Mouse (Mus musculus) liver, adult (tissue): ENCODE results near the gene Il1b.

Experiments used
- GATA4 ChIP-seq: IDR thresholded peaks from 2 replicates; pipeline ENCODE4 v1.6.1; 2014; ENCODE audit warnings: mild to moderate bottlenecking, low read length; ENCODE audit not compliant: insufficient replicate concordance

The Il1b gene

DNA sequence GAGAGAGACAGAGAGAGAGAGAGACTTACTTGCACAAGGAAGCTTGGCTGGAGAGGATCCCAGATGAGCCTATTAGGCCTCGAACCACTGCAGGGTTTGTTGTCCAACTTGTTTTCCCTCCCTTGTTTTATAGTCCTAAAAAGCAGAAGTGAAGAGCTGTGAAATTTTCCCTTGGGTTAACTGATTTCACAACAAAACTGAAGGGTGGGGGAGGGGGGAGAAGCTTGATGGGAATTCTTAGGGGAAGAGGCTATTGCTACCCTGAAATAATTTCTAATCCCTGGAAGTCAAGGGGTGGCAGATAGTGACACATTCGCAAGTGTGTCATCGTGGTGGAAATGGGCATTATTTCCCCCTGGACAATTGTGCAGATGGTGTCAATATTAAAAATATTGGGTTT lies at the start of gene Il1b:
Gene Il1b (minus strand): TSS at position 101 of the 400 bp plus-strand sequence.
- TF ChIP-seq GATA4 = no peak

DNA sequence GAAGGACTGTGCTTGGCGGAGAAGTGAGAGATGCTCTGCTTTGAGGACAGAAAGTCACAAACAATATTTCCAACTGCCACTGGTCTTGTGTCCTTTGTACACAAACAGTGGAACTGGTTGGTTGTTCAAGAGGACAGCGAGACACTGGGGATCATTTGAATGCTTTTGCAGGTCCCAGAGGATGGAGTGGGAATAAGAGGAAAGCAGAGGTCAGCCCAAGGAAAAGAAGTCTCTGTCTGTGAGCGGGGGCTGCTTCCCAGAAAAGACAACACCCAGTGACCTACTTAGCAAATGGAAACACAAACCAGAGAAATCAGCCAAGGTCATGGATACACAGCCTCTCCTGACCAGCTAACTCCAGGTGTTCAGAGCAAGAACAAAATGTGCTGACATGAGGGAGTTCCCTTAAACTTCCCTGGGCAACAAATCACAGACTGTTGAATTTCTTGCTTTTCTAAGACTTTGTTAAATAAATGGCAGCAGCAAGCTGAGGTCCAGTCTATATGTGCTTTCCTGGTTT lies 48.5 kb upstream of the Il1b start:
- TF ChIP-seq GATA4 = no peak

DNA sequence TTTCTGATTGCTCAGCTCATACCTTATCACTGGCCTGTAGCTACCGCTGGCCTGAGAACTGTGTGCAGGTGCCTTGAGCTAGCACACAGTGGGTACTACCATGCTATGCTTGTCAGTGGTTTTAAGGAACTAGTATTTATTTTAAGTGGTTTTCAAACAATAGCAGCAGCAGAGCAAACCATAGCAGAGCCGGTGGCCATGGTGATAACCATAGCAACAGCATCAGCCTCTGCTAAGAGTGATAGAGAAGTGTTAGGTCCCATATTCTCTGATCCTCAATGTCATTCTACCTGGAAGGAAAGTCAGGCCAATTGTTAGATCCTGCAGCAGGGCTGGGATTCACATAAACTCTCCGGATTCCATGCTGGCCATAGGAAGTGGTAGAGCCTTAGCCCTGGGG lies 43.7 kb upstream of the Il1b start:
- TF ChIP-seq GATA4 = no peak

DNA sequence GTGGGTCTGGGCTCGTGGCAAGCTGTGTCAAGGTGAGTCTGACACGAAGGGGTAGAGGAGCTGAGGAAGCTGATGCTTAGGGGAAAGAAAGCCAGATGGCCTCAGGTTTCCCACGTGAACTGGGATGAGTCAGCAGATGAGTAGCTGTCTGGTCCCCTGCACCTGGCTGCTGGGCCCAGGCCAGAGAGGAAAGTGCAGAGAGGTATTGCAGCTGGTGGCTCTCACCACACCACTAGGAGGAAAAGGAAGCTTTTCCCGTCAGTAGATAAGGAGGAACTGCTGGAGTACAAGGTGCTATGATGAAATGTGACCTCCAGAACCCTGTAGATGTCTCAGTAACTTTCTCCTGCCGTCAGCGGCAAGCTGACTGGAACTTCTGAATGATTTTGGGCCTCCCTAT lies 42.5 kb upstream of the Il1b start:
- TF ChIP-seq GATA4 = no peak

DNA sequence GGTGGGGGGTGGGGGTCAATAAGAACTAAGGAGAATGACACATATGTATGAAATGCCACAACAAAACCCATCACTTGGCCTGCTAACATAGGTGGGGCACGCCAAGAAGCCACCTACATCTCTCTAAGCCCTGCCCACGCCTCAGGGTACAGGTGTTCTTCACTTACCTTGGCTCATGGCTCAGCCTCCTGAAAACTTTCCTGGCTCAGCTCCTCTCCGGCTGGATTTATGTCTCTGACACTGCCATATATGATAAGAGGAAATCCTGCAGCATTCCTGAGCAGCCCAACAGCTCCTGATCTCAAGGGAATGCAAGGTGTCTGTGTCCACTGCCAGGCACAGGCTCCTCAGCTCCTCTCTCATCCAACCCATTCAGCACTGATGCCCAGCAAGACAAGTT lies 40.7 kb upstream of the Il1b start:
- no peak for TF ChIP-seq GATA4

DNA sequence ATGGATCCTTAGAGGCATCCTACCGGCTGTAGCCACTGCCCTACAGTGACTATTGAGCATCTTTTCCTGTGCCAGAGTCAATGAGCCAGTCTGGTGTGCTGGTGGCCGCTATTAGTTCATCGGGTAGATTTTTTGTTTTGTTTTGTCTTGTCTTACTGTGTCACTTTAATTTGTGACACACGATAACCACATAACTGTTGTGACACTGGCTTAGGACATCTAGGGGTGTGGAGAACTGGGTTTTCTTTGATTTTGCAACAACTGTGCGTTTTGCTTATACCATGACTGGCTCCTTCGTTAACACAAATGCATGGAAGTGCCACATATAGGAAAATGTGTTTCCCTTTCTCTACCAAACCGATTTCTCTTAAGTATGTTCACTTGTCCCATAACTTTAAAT lies 39.4 kb upstream of the Il1b start:
- no peak for TF ChIP-seq GATA4

DNA sequence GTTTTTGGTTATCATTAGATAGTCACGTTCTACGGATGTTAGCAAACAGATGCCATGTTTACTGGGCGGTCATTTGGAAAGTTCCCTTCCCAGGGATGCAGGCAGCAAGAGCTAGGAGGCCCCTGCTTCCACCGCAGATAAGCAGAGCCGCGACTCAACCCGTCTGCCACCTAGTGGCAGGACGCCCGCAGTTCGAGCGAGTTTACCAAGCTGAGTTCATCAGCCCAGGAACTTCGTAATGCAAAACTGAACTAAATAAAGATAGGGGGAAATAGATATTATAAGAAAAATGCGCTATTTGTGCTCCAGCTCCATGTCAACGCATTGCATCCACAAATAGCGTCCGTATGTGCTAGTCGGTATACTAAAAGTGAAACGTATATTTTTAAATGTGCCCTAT lies 37.5 kb upstream of the Il1b start:
- TF ChIP-seq GATA4 = peak; percentile 94; the same call in 1 of the 2 replicates

DNA sequence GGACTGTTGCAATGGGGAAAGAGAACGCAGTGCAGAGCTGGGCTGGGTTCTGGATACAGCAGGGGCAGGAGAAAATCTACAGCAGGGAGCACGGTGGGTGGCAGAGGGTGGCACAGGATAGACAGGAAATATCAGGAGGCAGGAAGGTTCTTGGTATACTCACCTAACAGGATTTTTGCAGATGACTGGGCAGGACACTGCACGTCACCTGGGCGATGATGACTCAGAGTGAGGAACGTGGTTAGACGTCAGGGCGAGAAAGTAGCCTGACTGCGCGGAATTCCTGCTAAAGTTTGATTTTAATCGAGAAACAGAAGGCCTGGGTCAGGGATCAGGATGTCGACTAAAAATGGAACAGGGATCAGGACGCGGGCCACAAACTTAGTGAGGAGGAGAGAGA lies 36.7 kb upstream of the Il1b start:
- TF ChIP-seq GATA4 = no peak

DNA sequence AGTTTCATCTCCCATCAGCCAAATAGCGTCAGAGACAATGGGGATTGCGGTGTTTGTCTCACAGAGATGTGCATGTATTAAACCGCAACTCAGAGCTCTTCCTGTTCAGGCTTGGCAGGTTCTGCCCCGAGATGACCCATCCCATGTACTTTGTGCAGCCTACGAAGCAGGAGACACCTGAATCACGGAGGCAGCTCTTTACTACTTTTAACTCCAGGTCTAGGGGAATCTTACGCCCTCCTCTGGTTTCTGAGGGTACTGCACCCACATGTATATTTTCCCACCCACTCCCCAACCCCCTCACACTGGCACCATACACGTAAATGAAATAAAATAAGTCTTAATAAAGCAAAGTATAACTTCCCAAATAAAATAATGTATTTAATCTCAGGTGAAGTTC lies 35.6 kb upstream of the Il1b start:
- no peak for TF ChIP-seq GATA4

DNA sequence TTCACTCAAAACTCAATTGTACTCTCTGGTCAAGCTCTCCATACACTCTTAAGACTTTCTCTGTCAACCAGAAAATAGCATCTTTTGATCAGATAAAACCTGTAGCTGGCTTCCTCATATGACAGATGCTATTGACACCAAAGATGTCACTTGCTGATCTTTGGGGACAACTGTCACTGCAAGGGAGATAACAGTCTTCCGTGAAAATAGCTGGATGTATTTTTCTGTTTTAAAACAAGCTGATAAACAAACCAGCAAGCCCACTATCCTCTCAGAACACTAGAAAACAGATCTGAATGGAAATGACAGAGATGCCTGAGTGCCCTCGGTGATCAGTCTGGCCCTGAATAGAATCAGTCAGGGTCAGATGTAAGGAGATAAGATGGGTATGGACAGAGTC lies 32.8 kb upstream of the Il1b start:
- no peak for TF ChIP-seq GATA4

DNA sequence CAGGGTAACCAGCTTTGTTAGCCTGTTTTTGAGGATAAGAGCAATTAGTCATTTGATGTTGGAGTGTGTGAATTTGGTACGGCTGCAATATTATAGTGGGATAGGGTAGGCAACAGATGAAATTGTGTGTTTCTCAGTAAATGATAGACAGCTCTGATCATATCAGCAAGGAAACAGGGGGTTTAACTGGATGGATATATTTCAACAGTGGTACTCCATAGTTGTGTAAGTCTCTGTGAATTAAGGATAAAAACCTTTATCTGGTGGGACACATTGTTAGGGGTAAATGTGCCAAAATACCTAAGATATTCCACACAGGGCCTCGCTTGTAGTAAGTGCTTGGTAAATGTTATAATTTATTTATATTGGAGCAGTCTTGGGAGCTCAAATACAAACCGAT lies 31.4 kb upstream of the Il1b start:
- TF ChIP-seq GATA4 = no peak

DNA sequence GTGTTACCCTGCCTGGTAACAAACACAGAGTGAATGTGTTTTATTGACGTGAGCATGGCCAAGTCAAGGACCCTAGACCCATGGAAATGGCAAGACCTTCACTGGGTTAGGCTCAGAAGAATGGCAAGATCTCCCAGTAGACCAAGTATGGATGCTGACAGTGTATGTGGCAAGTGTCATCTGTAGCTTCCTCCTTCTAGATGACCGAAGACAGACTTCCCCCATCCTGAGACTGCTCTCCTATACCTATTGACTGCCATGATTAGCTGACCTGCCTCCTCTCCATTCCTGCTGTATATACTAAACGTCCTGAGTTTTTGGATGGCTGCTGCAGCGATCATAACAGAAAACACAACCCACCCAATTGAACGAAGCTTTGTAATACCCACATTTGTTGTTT lies 30.9 kb upstream of the Il1b start:
- no peak for TF ChIP-seq GATA4

DNA sequence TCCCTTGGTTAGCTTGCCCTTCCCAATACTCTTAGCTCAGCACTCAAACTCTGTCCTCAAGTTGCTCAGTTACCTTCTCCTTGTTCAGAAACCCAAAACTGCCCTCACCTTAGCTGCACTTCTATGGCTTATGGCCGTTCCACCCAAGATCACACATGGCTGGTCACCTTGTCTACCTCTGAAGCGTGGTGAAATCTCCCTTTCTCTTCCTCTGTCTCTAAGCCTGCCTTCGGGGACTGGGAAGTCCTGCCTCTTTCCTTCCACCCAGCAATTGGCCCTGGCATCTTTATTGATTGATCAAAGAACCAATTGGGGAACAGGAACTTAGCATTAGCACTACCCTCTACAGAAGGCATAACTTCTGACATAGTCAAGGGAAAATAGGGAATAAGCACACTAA lies 27.2 kb upstream of the Il1b start:
- TF ChIP-seq GATA4 = no peak

DNA sequence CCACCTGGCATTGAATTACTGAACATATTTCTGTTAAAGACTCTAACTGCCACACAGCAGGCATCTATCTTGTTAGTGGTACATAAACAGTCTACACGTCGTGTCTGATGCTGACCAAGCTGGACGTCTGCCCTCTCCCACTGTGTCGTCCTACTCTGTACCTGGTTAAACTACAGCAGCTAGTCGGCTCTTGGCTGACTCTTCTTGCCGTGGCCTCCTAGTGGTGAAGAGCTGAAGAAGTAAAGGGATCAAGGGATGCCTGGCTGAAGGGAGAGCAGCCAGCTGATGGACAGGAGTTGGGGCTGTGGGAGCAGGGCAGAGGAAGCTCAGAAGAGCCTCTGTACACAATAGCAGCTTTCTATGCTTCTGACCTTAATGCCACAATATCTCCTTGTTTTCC lies 22.6 kb upstream of the Il1b start:
- TF ChIP-seq GATA4 = no peak

DNA sequence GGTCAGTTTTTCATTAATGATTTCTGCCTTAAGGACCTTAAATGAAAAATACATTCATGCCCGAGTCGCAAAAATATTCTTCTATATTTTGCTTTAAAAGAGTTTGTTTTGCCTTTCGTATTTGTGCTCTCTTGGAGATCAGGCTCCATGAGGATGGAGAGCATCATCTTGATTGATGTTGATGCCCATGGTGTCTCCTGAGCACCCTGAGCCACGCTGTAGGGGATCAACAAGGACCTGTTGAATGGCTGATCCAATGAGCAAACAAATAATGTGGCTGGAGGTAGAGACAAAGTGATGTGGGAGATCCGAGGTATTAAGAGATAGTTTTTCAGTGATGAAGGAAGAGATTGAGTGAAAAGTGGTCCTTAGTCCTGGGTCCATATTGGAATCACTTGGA lies 19.2 kb upstream of the Il1b start:
- no peak for TF ChIP-seq GATA4

DNA sequence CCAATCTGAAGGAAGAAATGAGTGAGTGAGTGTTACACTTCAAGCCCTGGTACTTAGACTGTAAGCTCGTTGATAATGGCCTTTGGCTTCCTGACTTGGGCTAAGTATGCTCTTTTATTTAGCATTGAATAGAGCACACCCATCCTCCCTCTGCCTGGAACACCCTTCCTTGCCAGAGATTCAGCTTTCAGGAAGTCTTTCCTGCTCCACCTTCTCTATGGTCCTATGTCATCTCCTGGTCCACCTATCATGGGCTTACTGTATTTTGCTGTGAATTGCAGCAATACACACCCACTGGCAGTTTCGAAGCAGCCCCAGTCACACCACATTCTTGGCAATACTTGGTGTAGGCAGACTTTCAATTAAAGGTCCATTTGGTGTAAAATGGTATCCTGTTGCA lies 18.4 kb upstream of the Il1b start:
- no peak for TF ChIP-seq GATA4

DNA sequence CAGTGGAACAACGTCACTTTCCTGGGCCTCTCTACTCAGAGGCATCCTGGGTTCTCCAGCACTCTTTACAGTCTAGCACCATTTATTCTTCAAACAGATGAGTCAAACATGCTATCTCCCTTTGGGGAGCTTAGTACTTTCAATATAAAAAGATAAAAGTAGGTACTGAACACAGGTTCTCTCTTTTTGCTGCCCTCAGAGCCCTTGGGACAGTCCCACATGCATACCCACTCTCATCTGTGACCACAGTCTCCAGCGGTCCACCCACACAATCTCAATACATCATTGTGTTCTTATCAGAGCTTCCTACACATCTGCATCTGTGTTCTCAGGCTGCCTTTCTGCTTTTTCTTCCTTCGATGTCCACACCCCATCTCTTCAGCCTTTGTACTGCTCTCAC lies 14.4 kb upstream of the Il1b start:
- TF ChIP-seq GATA4 = no peak

DNA sequence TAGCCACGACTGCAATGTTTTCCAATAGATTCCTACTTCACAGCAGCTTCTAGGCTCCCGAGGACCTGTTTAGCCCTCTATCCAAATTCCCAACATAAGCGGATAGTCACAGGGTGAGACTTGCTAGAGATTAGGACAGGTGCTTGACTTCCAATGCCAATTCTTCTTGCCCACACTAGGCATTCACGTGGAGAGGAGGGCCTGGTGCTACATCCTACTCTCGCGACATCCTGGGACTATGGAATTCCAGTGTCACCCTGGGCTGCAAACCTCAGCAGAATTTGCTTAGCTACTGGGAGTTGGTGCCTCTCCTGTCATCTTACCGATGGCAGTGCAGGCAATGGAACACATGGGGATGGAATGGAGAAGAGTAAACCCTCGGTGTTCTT lies 13.3 kb upstream of the Il1b start:
- no peak for TF ChIP-seq GATA4
